Mouse (Mus musculus) cerebellum, postnatal 4 days (tissue): ENCODE data around the gene Trpc4ap.

Experiments
- DNase-seq, 2 experiments: peaks; one replicate each; pipeline ENCODE4 v3.0.0; 2022; ENCODE audit warnings: low spot score in 2 of 2, mixed read lengths in 1 of 2

The Trpc4ap gene

GRCm38 (mm10) chr2:155641540-155642472 lies 50.4 kb downstream of the Trpc4ap start:
- peak in 1 of 2 experiments; percentile 45 for DNase-seq

- DNase-seq, result peak in 1 of 2 experiments; percentile 69
These were observed 51.5 kb downstream of the Trpc4ap start for GRCm38 (mm10) chr2:155640656-155641055.

GRCm38 (mm10) chr2:155637411-155637810 lies 54.8 kb downstream of the Trpc4ap start:
- no peak for DNase-seq

- DNase-seq, result no peak
These were observed 55.3 kb downstream of the Trpc4ap start for GRCm38 (mm10) chr2:155636881-155637280.

- no peak for DNase-seq
These were observed 56.2 kb downstream of the Trpc4ap start for GRCm38 (mm10) chr2:155635961-155636360.

DNA sequence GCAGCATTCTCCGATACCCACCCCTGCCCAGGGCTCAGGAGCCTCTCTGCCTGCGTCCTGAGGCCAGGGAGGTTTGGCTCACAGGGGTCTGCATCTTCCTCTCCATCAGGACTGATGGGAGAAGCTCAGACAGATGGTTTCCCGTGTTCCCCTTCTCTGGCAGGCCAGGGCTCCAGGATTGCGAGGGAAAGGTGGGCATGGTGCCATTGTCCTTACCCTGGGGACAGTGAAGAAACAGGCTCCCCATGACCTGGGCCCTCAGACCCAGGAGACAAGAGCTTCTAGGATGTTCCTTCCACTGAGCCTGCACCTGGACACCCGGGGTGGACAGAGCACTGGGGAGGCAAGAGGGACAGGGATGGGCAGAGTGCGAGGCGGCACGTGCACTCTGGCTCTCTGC lies 57.6 kb downstream of the Trpc4ap start:
- no peak for DNase-seq

DNA sequence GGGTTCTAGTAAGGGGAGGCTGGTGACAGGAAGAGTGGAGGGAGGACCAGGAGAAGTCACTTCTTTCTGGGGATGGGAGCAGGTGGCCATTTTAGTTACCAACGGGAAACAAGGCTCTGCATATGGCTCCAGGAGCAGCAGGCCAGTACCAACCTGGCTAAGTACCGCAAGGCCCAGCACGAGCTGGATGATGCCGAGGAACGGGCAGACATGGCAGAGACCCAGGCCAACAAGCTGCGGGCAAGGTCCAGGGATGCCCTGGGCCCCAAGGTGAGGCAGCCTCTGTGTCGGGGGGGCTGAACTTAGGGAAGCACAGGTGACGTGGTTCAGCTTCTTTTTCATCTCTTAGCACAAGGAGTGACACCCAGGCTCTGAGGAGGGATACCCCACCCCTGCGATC lies 58.5 kb downstream of the Trpc4ap start:
- no peak for DNase-seq

DNA sequence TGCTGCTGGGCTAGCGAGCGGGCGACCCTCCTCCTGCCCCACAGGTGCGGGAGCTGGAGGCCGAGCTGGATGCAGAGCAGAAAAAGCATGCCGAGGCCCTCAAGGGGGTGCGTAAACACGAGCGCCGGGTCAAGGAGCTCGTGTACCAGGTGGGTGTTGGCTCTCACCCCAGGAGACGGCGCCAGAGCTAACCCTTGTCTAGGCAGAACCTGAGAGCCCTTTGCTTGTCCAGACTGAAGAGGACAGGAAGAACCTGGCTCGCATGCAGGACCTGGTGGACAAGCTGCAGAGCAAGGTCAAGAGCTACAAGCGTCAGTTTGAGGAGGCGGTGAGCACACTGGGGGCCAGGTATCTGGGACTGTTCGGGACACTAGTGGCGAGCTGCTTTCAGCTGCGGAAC lies 59.1 kb downstream of the Trpc4ap start:
- DNase-seq, result no peak

GRCm38 (mm10) chr2:155632138-155632936 lies 59.8 kb downstream of the Trpc4ap start:
- no peak for DNase-seq

DNA sequence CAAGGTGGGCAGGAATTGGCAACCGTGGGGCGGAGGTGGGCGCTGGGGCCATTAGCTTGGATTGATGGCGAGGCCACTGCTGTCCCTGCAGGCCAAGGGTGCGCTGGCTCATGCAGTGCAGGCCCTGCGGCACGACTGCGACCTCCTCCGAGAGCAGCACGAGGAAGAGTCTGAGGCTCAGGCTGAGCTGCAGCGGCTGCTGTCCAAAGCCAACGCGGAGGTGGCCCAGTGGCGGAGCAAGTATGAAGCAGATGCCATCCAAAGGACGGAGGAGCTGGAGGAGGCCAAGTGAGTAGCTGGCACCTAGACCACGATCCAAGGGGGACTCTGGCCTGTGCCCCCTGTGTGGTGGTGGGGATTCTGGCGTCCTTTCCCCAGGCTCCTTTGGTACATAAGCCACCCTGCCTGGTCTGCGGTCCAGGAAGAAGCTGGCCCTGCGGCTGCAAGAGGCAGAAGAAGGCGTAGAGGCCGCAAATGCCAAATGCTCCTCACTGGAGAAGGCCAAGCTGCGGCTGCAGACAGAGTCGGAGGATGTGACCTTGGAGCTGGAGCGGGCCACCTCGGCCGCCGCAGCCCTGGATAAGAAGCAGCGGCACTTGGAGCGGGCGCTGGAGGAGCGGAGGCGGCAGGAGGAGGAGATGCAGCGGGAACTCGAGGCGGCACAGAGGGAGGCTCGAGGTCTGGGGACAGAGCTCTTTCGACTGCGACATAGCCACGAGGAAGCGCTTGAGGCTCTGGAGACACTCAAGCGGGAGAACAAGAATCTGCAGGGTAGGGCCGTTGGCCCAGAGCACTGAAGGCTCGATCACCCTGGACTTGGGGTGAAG lies 61.4 kb downstream of the Trpc4ap start:
- peak in 1 of 2 experiments; percentile 36 for DNase-seq

- DNase-seq, result no peak
These were observed 62.0 kb downstream of the Trpc4ap start for GRCm38 (mm10) chr2:155630153-155630552.

GRCm38 (mm10) chr2:155629231-155629661 lies 62.9 kb downstream of the Trpc4ap start:
- DNase-seq, result peak in 1 of 2 experiments; percentile 52

DNA sequence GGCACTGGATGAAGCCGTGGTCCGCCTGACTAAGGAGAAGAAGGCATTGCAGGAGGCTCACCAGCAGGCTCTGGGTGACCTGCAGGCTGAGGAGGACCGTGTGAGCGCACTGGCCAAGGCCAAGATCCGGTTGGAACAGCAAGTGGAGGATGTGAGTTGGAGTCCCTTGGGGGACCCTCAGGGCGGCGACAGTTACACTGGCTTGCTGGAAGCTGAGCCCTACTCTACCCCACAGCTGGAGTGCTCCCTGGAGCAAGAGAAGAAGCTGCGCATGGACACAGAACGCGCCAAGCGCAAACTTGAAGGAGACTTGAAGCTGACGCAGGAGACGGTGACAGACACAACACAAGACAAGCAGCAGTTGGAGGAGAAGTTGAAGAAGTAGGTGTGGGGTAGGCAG lies 63.7 kb downstream of the Trpc4ap start:
- DNase-seq, result no peak

DNA sequence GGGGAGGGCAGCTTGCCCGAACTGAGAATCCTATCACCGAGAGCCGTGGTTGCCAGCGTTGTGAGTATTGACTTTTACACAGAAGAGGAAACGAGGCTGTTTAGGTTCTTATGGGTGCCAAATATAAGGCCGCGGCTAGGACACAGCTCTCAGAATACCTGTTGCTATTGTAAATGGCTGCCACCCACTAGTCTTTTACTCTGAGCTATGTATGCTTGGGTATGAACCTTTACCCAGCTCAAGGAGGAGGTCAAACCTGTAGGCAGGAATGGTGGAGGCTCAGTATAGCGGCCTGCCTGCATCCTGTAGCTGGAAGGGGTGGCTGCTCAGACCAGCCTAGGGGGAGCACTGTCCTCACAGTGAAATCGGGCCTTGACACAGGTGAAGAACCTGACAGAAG lies 64.1 kb downstream of the Trpc4ap start:
- DNase-seq, result no peak

DNA sequence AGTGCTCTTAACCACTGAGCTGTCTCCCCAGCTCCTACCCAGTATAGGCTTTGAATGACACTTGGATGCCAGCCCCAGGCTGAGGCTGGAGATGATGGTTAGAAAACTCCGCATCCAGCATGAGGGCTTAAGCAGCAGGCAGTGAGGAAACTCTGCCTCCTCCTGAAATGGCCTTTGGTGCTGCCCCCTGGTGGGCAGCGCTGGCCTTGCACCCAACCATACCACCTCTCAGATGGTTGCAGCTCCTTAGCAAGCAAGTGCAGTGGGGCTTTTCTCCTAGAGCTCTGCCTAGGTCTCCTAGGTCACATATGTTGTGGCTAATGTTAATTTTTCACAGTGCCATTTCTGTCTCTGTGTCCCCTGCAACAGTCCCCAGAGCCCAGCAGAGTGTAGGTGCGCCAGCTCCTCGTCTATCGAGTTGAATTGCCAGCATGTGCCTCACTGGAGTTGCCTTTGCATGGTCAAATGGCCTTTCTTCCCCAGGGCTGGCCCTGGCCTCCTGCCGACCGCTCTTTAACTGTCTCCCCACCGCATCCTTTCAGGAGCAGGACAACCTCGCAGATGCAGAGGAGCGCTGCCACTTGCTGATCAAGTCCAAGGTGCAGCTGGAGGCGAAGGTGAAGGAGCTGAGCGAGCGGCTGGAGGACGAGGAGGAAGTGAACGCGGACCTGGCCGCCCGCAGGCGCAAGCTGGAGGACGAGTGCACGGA lies 65.0 kb downstream of the Trpc4ap start:
- DNase-seq, result peak; percentile 69 to 88

DNA sequence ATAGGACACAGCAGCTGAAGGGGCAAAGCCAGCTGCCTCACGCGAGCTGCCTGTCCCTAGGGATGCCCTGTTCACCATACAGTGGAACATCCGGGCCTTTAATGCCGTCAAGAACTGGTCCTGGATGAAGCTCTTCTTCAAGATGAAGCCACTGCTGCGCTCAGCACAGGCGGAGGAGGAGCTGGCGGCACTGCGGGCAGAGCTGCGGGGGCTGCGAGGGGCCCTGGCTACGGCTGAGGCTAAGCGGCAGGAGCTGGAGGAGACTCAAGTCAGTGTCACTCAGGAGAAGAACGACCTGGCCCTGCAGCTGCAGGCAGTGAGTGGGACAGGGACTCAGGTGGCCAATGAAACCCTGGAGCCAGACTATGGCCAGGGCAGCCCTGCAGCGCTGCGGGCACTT lies 65.9 kb downstream of the Trpc4ap start:
- DNase-seq, result no peak

DNA sequence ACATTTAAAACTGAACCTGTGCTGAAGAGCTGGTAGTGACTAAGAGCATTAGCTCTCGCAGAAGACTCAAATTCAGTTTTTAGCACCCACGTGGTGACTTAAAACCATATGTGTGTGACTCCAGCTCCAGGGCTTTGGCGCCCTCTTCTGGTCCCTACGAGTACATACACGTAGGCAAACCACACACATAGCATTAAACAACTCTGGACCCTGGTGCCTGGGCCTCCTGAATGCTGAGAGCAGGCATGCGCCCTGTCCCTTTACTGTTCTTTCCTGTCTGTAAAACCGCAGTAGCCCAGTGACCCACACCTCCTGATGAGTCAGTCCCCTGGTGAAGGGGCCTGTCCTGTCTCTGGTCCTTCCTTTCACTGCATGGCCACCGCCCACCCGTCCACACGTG lies 67.5 kb downstream of the Trpc4ap start:
- no peak for DNase-seq

GRCm38 (mm10) chr2:155623996-155624395 lies 68.2 kb downstream of the Trpc4ap start:
- no peak for DNase-seq

GRCm38 (mm10) chr2:155622606-155623005 lies 69.6 kb downstream of the Trpc4ap start:
- DNase-seq, result no peak

GRCm38 (mm10) chr2:155619817-155620216 lies 72.4 kb downstream of the Trpc4ap start:
- peak; percentile 84 to 90 for DNase-seq

DNA sequence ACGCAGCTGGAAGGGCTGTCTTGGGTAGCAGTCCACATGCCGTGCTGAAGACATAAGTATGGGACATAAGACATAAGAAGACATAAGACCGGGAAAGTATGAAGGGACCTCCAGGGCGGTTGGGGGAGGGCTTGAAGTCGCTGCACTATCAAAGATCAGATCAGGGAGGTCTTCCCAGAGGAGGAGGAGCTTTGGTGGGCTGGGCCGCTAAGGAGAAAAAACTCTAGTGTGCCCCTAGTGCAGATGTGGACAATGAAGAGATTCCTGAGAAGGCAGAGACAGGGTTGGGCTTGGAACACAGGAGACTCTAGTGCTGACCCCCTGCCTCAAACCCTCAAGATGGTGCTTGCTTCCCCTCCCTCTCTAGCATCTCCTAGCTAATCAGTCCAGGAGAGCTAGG lies 75.2 kb downstream of the Trpc4ap start:
- DNase-seq, result no peak
